Mouse (Mus musculus): Measurements from ENCODE around the gene Acat2.
"Not testable (repeated sequence)": the region's sequence is repeated elsewhere in the genome, so short reads cannot be mapped to it uniquely, and the experiment has no call there.

DNA sequence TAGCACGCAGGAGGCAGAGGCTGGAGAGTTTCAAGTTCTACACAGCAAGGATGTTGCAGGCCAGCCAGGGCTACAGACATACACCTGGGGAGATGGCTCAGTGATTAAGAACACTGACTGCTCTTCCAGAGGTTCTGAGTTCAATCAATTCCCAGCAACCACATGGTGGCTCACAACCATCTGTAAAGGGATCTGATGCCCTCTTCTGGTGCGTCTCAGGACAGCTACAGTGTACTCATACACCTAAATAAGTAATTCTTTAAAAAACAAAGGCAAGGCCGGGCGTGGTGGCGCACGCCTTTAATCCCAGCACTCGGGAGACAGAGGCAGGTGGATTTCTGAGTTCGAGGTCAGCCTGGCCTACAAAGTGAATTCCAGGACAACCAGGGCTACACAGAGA, 27.5 kb upstream of the Acat2 start:
- TF ChIP-seq CTCF (IDR thresholded peaks at IDR 0.05; ENCODE audit: borderline replicate concordance, extremely low read depth, insufficient read depth, insufficient read length); POLR2A (IDR thresholded peaks at IDR 0.05; ENCODE audit: borderline replicate concordance, extremely low read depth, insufficient read depth, insufficient read length, poor library complexity, severe bottlenecking): not testable (repeated sequence)
